Mouse (Mus musculus): ENCODE data around the gene Gm3573.
"Not testable (repeated sequence)": the region's sequence is repeated elsewhere in the genome, so short reads cannot be mapped to it uniquely, and the experiment has no call there.

Gene Gm3573

GRCm38 (mm10) chr14:42190691-42191090, at the start of gene Gm3573:
Gene Gm3573 (minus strand): TSS chr14:42190791.
- not testable (repeated sequence) for DNase-seq (ENCODE audit: low read depth, low spot score)

GRCm38 (mm10) chr14:42216766-42217537, 26.4 kb upstream of the Gm3573 start:
- DNase-seq (ENCODE audit: low read depth, low spot score) = not testable (repeated sequence)

- DNase-seq (ENCODE audit: low read depth, low spot score) = not testable (repeated sequence)
Measured at GRCm38 (mm10) chr14:42183936-42184335, 6.7 kb downstream of the Gm3573 start.

GRCm38 (mm10) chr14:42162522-42162921, 28.1 kb downstream of the Gm3573 start, which contains the start of gene Gm17027:
Gene Gm17027 (minus strand): TSS chr14:42162622.
- not testable (repeated sequence) for DNase-seq (ENCODE audit: low read depth, low spot score)
